Mouse (Mus musculus) left cerebral cortex, adult 11 months (tissue): ENCODE measurements at regions not wholly inside any gene's neighbourhood (a gene's known extent, or its start where the extent isn't known, plus 50 kb on each side); places are given as distances from the start of the nearest gene placed in this dataset.

ENCODE experiments used
- DNase-seq: peaks from one replicate; pipeline ENCODE4 v3.0.0; 2022; ENCODE audit warnings: low spot score

DNA sequence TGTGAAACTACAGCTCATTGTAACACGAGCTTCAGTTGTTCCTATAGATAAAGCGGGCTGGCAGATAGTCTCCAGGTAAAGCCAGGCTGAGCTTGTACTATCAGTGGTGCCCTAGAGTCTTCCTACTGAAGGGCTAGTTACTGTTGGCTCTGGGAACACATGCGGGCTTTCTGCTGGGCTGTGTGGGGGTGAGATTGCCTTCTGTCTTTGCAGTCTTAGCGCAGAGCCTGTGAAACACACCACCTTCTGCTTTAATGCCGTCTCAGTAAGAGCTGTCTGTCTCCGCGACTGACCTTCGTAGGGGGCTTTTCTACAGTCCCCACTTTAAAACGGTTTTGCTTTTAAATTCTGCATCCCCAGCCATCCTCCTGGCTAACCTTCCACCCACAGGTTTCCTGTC, 76.7 kb downstream of the Trim29 start:
- no peak for DNase-seq

GRCm38 (mm10) chr9:43389491-43390083, 78.9 kb downstream of the Trim29 start:
- no peak for DNase-seq

- no peak for DNase-seq
Observed at GRCm38 (mm10) chr9:43392467-43393064, 81.9 kb downstream of the Trim29 start.

DNA sequence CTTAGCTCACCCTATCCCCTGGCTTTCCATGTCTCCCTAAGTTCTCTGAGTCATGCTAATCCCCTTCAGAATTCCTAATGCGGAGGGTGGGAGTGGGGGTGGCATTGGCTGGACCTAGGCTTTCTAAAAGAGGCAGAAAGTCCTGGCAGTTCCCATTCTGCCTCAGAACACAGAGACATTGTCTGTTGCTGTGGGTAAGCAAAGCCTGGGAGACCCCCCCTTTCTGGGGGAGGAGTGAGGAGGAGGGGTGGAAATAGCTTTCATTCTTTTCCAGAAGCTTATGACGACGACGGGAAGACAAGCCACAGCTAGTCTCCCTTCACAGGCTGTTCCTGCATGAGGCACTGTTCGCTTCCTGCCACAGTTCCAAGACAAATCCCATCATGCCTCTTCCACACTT, 83.6 kb downstream of the Trim29 start:
- peak; percentile 8 for DNase-seq

DNA sequence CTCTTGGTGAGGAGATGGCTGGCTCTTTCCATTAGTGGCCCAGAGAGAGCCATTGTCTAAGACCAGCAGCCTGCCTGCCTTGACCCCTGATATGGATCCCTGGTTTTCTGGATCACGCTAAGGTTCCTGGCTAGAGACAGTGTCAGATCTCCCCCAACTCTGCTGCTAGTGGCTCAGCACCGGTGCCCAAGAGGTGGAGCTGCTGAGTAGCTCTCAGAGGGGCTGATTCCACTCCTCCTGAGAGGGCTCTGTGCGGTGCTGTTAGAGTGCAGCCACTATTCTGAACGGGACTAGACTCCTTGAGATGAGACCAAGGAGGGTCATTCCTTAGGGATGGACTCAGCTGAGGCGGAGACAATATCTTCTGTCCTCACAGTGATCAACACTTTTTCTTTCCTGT, 84.6 kb downstream of the Trim29 start:
- DNase-seq, result no peak

DNA sequence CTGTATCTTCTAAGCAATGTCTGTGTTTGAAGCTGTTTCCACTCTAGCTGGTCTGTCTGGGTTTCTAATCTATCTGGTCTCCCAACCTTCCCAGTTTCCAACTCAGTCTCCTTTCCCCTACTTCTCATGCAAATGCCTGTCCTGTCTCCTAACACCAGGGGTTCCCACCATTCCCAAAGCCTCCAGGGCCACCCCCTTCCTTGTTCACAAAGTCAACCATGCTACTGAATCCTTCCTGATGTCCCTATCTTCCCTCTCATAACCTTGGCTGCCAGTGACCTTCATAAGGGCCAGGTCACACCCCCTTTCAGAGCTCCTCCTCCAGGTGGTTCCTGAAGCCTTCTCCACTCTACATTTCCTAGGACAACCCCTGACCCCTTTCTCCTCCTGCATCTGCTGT, 85.9 kb downstream of the Trim29 start:
- no peak for DNase-seq

DNA sequence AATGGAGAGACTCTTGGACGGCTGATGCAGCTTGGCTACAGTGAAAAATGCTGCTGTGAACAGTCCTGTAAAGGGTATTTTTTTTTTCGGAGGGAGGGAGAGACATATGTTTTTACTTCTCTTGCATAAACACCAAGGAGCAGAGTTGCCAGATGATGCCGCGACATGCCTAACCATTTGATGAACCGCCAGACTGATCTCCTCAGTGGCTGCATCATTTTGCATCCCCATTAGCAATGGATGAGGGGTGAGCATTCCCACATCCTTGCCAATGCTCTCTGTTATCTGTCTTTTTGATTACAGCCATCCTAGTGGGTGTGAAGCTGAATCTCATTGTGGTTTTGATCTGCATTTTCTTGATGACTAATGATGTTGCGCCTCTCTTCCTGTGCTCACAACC, 97.8 kb downstream of the Trim29 start:
- DNase-seq, result no peak

- no peak for DNase-seq
Observed at GRCm38 (mm10) chr9:43412473-43412872, 101.8 kb downstream of the Trim29 start.

DNA sequence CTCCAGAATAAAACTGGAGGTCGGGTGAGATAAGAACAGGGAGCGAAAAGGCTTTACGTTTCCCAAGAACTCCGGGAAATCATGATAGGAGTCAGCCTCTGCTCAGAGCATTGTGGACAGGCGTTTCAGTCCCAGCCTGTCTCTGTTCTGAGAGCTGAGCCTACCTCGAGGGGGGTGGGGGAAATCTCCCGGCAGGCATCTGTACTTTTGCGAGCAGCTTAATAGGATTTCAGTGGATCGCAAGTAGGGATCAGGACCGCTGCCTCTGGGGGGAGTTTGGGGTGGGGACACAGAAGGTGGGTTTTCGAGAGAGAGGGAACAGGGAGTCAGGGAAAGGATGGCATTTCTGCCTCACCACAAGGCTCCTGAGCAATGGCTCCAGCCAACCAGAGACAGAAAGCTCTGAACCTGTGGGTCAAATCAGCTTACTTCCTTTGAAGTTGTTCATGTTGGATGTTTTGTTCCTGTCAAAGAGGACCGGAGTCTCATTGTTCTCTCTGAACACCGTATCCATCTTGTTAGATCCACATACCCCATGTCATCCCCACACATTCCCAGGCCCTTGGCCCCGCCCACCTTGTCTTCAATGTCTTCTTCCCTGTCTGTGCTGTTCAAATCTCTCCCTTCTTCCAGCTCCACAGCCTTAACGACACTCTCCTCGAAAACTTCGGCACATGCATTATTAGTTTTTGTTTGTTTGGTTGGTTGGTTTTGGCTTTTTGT, 109.5 kb downstream of the Trim29 start:
- DNase-seq, result no peak

DNA sequence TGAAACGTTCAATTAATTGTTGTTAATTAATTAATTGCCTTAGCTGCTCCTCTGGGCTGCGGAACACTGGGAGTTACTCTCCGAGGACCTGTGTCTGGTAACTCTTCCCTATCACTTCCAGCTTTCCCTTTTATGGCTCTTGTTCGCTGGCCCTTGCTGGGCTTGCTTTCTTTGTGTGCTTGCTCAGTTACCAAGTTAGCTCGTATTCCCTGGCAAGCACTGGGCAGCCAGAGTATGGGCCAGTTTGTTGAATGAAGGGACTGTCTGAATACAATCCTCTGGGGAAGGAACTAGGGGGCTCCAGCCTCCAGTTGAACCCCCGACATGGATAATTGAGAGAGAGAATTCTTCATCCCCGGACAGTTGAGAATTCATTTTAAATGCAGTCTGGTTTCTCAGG, 116.4 kb downstream of the Trim29 start:
- DNase-seq, result no peak

GRCm38 (mm10) chr9:43433953-43434352, 123.3 kb downstream of the Trim29 start:
- DNase-seq, result no peak

GRCm38 (mm10) chr9:43438476-43438875, 127.8 kb downstream of the Trim29 start:
- no peak for DNase-seq

GRCm38 (mm10) chr9:43440959-43441510, 130.4 kb downstream of the Trim29 start:
- DNase-seq, result no peak

DNA sequence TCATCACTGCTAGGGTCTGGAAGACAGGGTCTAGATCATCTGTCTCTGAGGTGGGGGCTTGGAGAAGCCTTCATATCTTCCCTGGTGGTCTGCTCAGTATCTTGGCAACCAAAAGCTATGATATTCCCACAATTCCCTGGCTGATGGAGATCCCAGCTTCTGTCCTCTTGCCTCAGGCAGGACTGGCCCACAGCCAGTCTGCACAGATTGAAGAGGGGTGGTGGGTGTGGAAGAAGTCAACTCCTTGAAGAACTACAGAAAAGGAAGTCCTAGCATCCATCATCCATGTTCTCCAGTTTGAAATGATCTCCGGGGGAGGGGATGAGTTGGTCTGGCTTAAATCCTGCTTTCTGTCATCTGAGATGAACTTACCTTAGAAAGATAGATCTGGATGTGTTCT, 134.8 kb downstream of the Trim29 start:
- DNase-seq, result no peak

DNA sequence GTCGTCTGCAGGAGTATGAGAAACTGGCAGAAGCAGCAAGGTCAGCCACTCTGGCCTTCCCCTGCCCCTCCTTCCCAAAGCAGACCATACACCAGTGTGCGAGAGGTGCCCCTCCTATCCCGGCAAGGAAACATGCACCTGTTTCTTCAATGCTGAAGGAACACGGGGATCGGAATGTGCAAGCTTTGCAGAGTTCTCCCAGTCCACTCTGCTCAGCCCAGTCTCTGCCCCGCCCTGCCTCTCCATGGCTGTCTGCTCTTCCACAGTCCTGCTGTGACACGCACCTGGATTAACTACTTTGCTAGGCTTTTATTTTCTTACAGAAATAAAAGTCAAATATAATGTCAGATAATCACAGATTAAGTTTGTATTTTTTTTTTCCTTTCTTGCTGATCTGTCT, 136.7 kb downstream of the Trim29 start:
- no peak for DNase-seq

GRCm38 (mm10) chr9:43448981-43449380, 138.3 kb downstream of the Trim29 start:
- no peak for DNase-seq

- no peak for DNase-seq
Observed at GRCm38 (mm10) chr9:43453953-43454582, 143.4 kb downstream of the Trim29 start.

DNA sequence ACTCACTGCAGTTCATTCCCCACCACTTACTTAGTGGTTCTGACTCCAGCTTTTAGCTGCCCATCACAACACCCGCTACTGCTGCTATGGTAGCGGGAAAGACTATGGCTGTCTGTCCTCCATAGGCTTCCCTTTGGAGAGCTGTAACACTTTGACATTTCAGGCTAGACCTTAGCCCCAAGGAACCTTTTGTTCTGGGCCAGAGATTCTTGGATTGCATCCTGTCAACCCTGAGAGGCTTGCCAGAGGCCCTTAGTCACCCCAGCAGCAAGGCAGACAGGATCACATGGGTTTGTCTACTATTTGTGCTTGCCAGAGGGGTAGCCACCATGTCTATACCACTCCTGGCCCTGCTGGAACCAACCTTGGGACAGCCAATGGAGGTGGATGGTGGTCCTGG, 147.1 kb downstream of the Trim29 start:
- DNase-seq, result no peak

DNA sequence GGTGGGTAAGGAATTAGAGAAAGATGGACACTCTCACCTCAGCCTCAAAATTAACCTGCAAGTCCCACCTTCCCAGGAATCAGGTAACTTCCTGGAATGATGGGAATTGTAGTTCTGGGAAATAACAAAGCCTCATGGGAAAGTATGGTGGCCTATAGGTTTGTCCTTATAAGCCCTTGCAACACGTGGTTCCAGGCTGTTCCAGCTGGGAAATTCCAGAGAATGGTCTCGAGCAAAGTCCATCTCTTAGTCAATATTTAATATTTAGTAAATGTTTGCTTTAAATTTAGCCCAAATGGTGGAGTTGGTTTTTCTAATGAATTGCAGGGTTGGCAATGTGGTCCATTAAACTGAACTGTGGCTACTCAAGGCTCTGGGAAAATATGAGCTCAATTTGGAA, 150.5 kb downstream of the Trim29 start:
- DNase-seq, result no peak

DNA sequence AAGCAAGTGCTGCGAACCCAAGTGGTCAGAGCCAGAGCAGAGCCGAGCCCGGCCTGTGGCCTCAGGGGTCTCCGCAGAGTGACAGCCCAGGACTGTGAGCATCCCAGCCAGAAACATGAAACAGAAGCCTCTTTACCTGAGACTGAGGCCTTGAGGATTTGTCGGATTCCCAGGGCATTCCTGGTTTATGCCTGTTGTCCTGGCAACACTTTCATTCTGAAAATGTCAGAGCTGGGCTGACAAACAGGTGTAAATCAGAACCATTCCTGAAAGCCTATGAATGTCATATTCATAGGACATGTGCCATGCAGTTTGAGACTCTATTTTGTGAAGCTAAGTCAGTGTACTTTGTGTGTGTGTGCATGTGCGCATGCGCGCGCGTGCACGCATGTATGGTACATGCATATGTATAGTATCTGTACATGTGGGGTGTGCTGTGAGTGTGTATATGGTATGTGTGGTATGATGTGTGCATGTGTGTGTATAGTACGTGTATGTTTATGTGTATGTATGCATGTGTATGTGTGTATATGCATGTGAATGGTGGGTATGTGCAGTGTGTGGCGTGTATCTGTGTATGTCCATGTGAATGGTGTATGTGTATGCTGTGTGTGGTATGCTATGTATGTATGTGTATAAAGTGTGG, 152.9 kb downstream of the Trim29 start:
- DNase-seq, result no peak

DNA sequence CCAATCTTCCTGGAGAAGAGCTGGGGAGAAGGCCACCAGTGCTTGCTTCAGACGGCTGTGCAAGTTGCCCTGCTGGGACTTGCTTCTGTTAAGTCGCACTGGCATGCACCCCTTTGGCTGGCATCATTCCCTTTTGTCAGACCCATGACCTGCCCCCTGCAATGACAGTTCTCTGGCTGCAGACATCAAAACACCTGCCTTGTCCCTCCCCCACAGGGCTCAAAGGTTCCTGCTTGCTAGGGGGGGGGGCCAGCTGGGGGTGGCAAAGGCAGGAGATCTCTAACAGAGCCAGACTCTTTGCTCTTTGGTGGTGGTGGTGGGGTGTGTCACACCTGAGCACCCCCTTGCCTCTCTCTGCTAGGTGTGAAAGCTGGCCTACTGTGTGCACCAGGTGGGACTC, 154.5 kb downstream of the Trim29 start:
- DNase-seq, result no peak

DNA sequence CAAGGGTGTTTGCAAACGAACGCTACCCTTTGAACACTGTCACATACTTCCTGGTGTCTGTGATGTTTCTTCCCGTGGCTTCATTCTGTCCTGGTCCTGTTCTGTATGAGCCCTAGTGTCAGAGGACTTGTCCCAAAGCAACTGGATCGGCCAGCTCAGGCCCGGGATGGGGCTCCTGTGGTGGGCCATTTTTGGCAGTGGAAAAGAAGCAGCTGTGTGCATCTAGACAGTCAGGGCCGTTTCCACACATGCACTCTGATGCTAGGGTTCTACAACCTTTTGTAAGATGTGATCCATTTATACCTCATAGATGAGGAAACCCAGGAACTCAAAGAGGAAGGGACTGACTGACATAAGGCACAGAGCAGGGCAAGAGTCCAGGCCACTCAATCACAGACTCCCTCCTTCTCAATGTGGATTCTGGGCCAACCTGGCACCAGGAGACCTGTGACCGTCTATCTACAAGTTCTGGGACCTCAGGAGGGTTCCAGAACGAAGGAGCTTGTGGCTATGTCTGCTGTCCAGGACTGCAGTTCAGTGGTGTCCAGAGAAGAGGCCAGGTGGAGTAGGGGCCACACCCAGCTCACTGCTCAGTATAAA, 155.2 kb downstream of the Trim29 start:
- no peak for DNase-seq
